Mouse (Mus musculus) CD4-positive, CD25-positive, alpha-beta regulatory T cell, adult 4 months (primary cell): ENCODE results near the gene Cd99l2. TPM values are rescaled to one million over a fixed set of nuclear protein-coding genes. Genes with fewer than 3 reads are reported as not detected.

ENCODE experiments used
- polyA plus RNA-seq, 2 experiments: library from polyadenylated mRNA; unstranded; fragments of 100-300 nt; shearing (Covaris generic); gene quantifications; one replicate each; pipeline ENCODE4 v1.2.1; 2017

The Cd99l2 gene
- polyA plus RNA-seq, 2 experiments from 2014 or later, result 20.0 to 23.7 TPM

Other genes starting within 250 kb of the Cd99l2 start
- gene Mtmr1, start 128.1 kb downstream of the Cd99l2 start, polyA plus RNA-seq, result 1 to 10 TPM; 4.1 to 9.1 TPM
- gene Hmgb3, start 63.1 kb upstream of the Cd99l2 start, polyA plus RNA-seq, result 10 to 100 TPM; 22.3 to 38.7 TPM
- not detected for gene Gpr50, start 170.8 kb upstream of the Cd99l2 start, polyA plus RNA-seq